Mouse (Mus musculus) effector memory CD4-positive, alpha-beta T cell, adult 5 months (primary cell): Measurements from ENCODE around the gene Fem1a. TPM values are rescaled to one million over a fixed set of nuclear protein-coding genes. Genes with fewer than 3 reads are reported as not detected.

ENCODE experiments used
- polyA plus RNA-seq: library from polyadenylated mRNA; unstranded; fragments of 100-300 nt; shearing (Covaris generic); gene quantifications from one replicate; pipeline ENCODE4 v1.2.1, GENCODE M21; 2017

Gene Fem1a
- 12.0 TPM for polyA plus RNA-seq

DNA sequence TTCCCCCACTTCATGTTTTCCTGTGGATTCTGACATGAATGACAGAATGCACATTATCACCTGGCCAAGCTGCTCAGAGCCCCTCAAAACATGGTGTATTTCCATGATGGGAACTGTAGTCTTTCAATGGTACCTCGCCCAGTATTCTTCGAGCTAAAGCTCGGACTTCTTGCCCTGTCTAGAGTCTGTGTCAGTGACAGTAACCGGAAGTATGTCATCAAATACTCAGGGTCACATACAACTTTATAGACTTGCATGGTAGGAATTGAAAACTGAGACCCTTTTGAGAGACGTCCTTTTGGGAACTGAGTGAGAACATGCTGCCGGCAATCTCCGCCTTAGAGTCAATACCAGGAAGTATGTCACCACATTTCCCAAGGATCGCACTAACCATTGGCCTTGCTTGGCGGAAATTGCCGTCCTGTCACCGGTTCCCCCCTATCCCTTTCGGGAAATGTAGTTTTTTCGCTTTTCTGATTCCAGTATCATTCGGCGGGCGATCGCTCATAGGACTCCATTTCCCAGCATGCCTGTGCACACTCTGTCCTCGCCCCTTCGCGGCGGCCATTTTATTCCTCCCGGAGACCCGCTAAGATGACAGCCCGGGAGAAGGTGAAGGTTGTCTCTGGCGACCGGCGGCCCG is at the start of gene Fem1a:
Gene Fem1a, plus strand, starts transcription at position 572 of the 643 bp plus-strand sequence.

GRCm38 (mm10) chr17:56218377-56219191 is 38.0 kb upstream of the Fem1a start, which contains the start of gene Dpp9:
Gene Dpp9 (minus strand): TSS chr17:56218905.

DNA sequence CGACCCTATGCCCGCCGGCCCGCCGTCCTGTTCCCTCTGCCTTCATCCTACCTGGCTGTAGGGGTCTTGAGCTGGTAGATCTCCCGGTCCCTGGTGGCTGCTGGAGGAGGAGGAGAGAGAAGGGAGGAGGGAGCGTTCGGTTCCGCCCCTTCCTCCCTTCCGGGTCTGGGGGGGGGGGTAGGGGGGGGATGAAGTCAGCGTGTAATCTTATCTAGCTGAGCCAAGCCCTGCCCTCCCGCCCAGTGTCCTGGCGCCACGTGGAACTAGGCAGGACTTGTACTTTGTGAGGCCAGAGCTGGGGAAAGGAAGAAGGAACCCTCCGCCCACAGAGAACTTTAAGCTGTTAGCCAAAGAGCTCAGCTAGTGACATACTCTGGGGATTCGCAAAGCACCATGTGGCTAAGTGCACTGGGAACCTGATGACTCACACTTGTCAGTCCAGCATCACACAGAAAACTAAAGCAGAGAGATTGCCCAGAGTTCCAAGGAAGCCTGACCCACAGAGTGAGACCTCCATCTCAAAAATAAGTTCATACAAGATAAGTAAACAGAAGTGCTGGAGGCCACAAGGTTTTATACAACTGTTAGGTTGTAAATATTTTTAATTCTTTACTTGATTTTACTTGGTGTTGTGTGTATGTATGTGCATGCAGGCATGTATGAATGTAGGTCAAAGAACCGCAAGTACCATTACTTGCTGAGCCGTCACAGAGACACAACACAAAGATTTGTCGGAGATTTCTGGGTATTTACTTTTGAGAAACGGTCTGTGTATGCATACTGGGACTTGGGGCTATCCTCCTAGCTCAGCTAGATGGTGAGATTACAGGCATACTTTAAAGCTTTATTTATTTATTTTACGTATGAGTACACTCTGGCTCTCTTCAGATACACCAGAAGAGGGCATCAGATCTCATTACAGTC is 20.3 kb downstream of the Fem1a start, which contains the start of gene Ticam1:
Gene Ticam1, minus strand, starts transcription at position 144 of the 924 bp plus-strand sequence.

DNA sequence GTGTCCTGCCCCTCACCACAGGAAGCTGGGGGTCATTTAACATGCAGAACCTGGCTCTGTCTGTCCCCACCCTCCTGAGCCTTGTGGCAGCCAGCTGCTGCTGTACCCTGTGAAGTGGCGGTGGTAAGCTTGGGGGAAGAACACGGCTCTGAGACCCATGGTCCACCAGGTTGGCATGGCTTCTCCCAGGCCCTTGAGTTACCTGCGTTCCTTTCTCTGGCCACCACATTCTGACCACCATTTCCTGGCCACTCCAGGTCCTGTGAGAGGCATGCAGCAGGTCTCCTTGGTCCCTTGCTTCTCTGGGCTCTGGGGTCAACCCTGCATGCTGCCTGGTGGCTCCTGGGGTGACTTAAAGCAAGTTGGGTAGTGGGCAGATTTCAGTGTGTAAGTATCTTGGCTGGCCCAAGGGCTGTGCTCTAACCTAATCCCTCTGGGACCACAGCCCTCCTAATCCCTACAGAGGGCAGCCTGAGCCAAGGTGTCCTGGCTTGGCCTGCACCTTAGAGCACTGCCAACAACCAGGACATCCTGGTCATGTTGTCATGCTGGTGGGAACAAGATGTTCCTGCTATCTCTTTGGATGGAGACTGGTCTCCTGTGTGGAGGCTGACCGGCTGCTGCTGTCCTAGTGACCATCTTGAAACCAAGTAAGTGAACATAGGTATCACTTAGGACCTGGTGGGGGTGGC is 36.1 kb downstream of the Fem1a start, which contains the start of gene Plin3:
Gene Plin3, minus strand, starts transcription at position 343 of the 692 bp plus-strand sequence.

DNA sequence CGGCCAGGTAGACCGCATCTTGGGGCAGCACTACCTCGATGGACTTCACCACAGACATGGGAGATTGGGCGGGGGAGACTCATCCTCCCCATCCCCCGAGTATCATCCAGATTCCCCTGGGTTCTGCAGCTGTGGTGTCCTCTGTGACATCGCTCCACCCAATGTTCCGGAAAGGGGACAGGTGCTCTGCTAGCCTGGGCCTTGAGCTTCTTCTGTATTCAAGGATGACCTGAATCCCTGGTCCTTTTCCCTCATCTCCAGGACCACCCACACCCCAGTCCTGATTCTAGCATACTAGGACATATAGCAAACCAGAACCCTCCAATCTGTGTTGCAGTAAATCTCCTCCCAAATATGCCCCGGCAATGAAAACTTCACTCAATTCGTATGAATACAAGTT is 43.6 kb downstream of the Fem1a start, which contains the start of gene Arrdc5:
Gene Arrdc5, minus strand, starts transcription at position 101 of the 400 bp plus-strand sequence.

GRCm38 (mm10) chr17:56303160-56303846 is 46.7 kb downstream of the Fem1a start, which contains the start of gene Uhrf1:
Gene Uhrf1 (plus strand): TSS chr17:56303321.

Other genes with a start within 250 kb of the Fem1a start
- 124 TPM for gene Sh3gl1, start 220.2 kb upstream of the Fem1a start, polyA plus RNA-seq
- 1.5 TPM for gene Chaf1a, start 216.4 kb upstream of the Fem1a start, polyA plus RNA-seq
- gene Ubxn6, start 181.8 kb upstream of the Fem1a start, polyA plus RNA-seq, result 63.5 TPM
- 113 TPM for gene Hdgfl2, start 177.2 kb upstream of the Fem1a start, polyA plus RNA-seq
- gene Plin4, start 147.0 kb upstream of the Fem1a start, polyA plus RNA-seq, result not detected
- gene Plin5, start 139.2 kb upstream of the Fem1a start, polyA plus RNA-seq, result not detected
- not detected for gene Lrg1, start 134.8 kb upstream of the Fem1a start, polyA plus RNA-seq
- gene Sema6b, start 116.5 kb upstream of the Fem1a start, polyA plus RNA-seq, result 0.16 TPM
- gene Tnfaip8l1, start 94.3 kb upstream of the Fem1a start, polyA plus RNA-seq, result 19.0 TPM
- 49.2 TPM for gene Mydgf, start 72.9 kb upstream of the Fem1a start, polyA plus RNA-seq
- gene Dpp9, start 37.9 kb upstream of the Fem1a start, polyA plus RNA-seq, result 38.9 TPM
- gene Ticam1, start 20.0 kb downstream of the Fem1a start, polyA plus RNA-seq, result 2.8 TPM
- 20.6 TPM for gene Plin3, start 36.1 kb downstream of the Fem1a start, polyA plus RNA-seq
- not detected for gene Arrdc5, start 43.5 kb downstream of the Fem1a start, polyA plus RNA-seq
- 6.8 TPM for gene Uhrf1, start 46.5 kb downstream of the Fem1a start, polyA plus RNA-seq
- 44.5 TPM for gene Kdm4b, start 69.3 kb downstream of the Fem1a start, polyA plus RNA-seq
- 7.4 TPM for gene Ptprs, start 219.7 kb downstream of the Fem1a start, polyA plus RNA-seq